Mouse (Mus musculus) neural tube, embryonic 13.5 days (tissue): ENCODE results near the gene Clstn1. TPM values are rescaled to one million over a fixed set of nuclear protein-coding genes. Genes with fewer than 3 reads are reported as not detected.
"Not testable (repeated sequence)": the region's sequence is repeated elsewhere in the genome, so short reads cannot be mapped to it uniquely, and the experiment has no call there.

Source experiments
- ATAC-seq: fragments of 200-750 bp; cut with Nextera tagmentation; 2 replicates; pipeline ENCODE4 v1.8.0; 2017; ENCODE audit warnings: low read depth, mild to moderate bottlenecking, moderate TSS enrichment, moderate library complexity
- H3K27ac ChIP-seq: fragments of 300-500 bp; sonication (generic); replicated peaks from 2 replicates; pipeline ENCODE4 v1.5.1; 2015; ENCODE audit warnings: moderate library complexity, mild to moderate bottlenecking, inconsistent platforms
- H3K27me3 ChIP-seq: fragments of 300-500 bp; sonication (generic); 2 replicates; pipeline ENCODE4 v1.6.1; 2015; ENCODE audit warnings: mild to moderate bottlenecking, inconsistent platforms
- H3K36me3 ChIP-seq: fragments of 300-500 bp; sonication (generic); 2 replicates; pipeline ENCODE4 v1.6.1; 2015; ENCODE audit warnings: mild to moderate bottlenecking, inconsistent platforms
- H3K4me1 ChIP-seq: fragments of 300-500 bp; sonication (generic); replicated peaks from 2 replicates; pipeline ENCODE4 v1.6.1; 2015; ENCODE audit warnings: inconsistent platforms
- H3K4me2 ChIP-seq: fragments of 300-500 bp; sonication (generic); 2 replicates; pipeline ENCODE4 v1.6.1; 2015; ENCODE audit warnings: inconsistent platforms, mild to moderate bottlenecking, moderate library complexity
- H3K4me3 ChIP-seq: fragments of 300-500 bp; sonication (generic); 2 replicates; pipeline ENCODE4 v1.5.1; 2015; ENCODE audit warnings: mild to moderate bottlenecking, inconsistent platforms
- H3K9ac ChIP-seq: fragments of 300-500 bp; sonication (generic); 2 replicates; pipeline ENCODE4 v1.6.1; 2015; ENCODE audit warnings: moderate library complexity, mild to moderate bottlenecking, inconsistent platforms
- H3K9me3 ChIP-seq: fragments of 300-500 bp; sonication (generic); 2 replicates; pipeline ENCODE4 v1.6.1; 2016; ENCODE audit warnings: inconsistent platforms
- WGBS: fragments of 180-500 bp; shearing (Covaris S2); methylation state at CpG from one replicate; pipeline ENCODE4 v1.1.7; 2015; 5-methylcytosine and 5-hydroxymethylcytosine counted together
- polyA plus RNA-seq: library from polyadenylated mRNA; unstranded; fragments of >200 nt; fragmentation: Nextera tagmentation; extraction: Ambion mirVana; gene quantifications from 2 replicates; pipeline ENCODE4 v1.2.1, GENCODE M21; 2015

The Clstn1 gene
- polyA plus RNA-seq, 1 experiment from 2014 or later: 142 TPM

GRCm38 (mm10) chr4:149606056-149606455, 19.8 kb downstream of the Clstn1 start:
- Histone ChIP-seq H3K4me3 (no peak overlapping the region), H3K4me2 (no peak overlapping the region), H3K4me1 (peaks cover 52% of the 10 kb centered on the region), H3K36me3 (no peaks in the 10 kb centered on the region), H3K9ac (0 out of 2 replicates have a peak overlapping the region, but pooled peaks have one; percentile 3), H3K27me3 (no peaks in the 10 kb centered on the region), H3K27ac (peak overlapping the region; percentile 30; the same call in 1 of the 2 replicates), H3K9me3 (no peaks in the 10 kb centered on the region)
- 69% methylated on average over 18 of the region's 18 CpGs for WGBS
- ATAC-seq: no peak

GRCm38 (mm10) chr4:149606766-149607358, 20.6 kb downstream of the Clstn1 start:
- no peak for ATAC-seq
- Histone ChIP-seq H3K4me3 (no peak overlapping the region), H3K36me3 (no peaks in the 10 kb centered on the region), H3K9me3 (no peaks in the 10 kb centered on the region), H3K27ac (peak overlapping the region; percentile 35; the same call in 1 of the 2 replicates), H3K4me1 (peaks cover 44% of the 10 kb centered on the region), H3K4me2 (no peak overlapping the region), H3K27me3 (no peaks in the 10 kb centered on the region), H3K9ac (no peak overlapping the region)
- 40% methylated on average over 15 of the region's 15 CpGs for WGBS

GRCm38 (mm10) chr4:149607591-149608308, 21.5 kb downstream of the Clstn1 start:
- 63% methylated on average over 20 of the region's 20 CpGs for WGBS
- Histone ChIP-seq H3K4me1 (peaks cover 38% of the 10 kb centered on the region), H3K4me3 (no peak overlapping the region), H3K27me3 (no peaks in the 10 kb centered on the region), H3K9me3 (no peaks in the 10 kb centered on the region), H3K9ac (no peak overlapping the region), H3K4me2 (no peak overlapping the region), H3K36me3 (no peaks in the 10 kb centered on the region), H3K27ac (peak overlapping the region; percentile 35; the same call in 1 of the 2 replicates)
- ATAC-seq: no peak

- Histone ChIP-seq H3K27ac (no peak overlapping the region), H3K4me2 (no peak overlapping the region), H3K4me1 (peaks cover 38% of the 10 kb centered on the region), H3K9ac (no peak overlapping the region), H3K4me3 (no peak overlapping the region), H3K36me3 (no peaks in the 10 kb centered on the region), H3K27me3 (no peaks in the 10 kb centered on the region), H3K9me3 (no peaks in the 10 kb centered on the region)
- no peak for ATAC-seq
- 93% methylated on average over 6 of the region's 6 CpGs for WGBS
Observed at GRCm38 (mm10) chr4:149608309-149608638, 22.0 kb downstream of the Clstn1 start.

GRCm38 (mm10) chr4:149609256-149610025, 23.2 kb downstream of the Clstn1 start:
- H3K27ac ChIP-seq: peak overlapping the region; percentile 42; the same call in 1 of the 2 replicates
- ATAC-seq: no peak
- no peaks in the 10 kb centered on the region for H3K27me3 ChIP-seq
- no peaks in the 10 kb centered on the region for H3K9me3 ChIP-seq
- no peak overlapping the region for H3K9ac ChIP-seq
- no peak overlapping the region for H3K4me3 ChIP-seq
- H3K4me1 ChIP-seq: peaks cover 38% of the 10 kb centered on the region
- H3K4me2 ChIP-seq: no peak overlapping the region
- peaks cover 5% of the 10 kb centered on the region; the same call in 1 of the 2 replicates for H3K36me3 ChIP-seq
- 67% methylated on average over 8 of the region's 8 CpGs for WGBS

GRCm38 (mm10) chr4:149611376-149612044, 25.2 kb downstream of the Clstn1 start:
- no peak overlapping the region for H3K27ac ChIP-seq
- H3K27me3 ChIP-seq: no peaks in the 10 kb centered on the region
- no peak overlapping the region for H3K4me2 ChIP-seq
- 0 out of 2 replicates have a peak, but pooled peaks cover 2% of the 10 kb centered on the region for H3K9me3 ChIP-seq
- ATAC-seq: no peak
- no peak overlapping the region for H3K4me3 ChIP-seq
- H3K4me1 ChIP-seq: peaks cover 26% of the 10 kb centered on the region
- 52% methylated on average over 10 of the region's 10 CpGs for WGBS
- H3K9ac ChIP-seq: no peak overlapping the region
- peaks cover 26% of the 10 kb centered on the region for H3K36me3 ChIP-seq

GRCm38 (mm10) chr4:149613497-149613896, 27.2 kb downstream of the Clstn1 start:
- H3K27me3 ChIP-seq, ATAC-seq, H3K9ac ChIP-seq, H3K27ac ChIP-seq, H3K4me3 ChIP-seq, H3K9me3 ChIP-seq, H3K4me2 ChIP-seq: not testable (repeated sequence)
- Histone ChIP-seq H3K4me1 (peaks cover 11% of the 10 kb centered on the region), H3K36me3 (peaks cover 35% of the 10 kb centered on the region)
- 75% methylated on average over 6 of the region's 6 CpGs for WGBS

- H3K4me1 ChIP-seq: no peaks in the 10 kb centered on the region; the same call in 1 of the 2 replicates
- WGBS: 99% methylated on average over 3 of the region's 3 CpGs
- no peak overlapping the region for H3K4me3 ChIP-seq
- H3K27me3 ChIP-seq: no peaks in the 10 kb centered on the region
- no peak overlapping the region for H3K9ac ChIP-seq
- no peak for ATAC-seq
- no peak overlapping the region for H3K27ac ChIP-seq
- peaks cover 35% of the 10 kb centered on the region for H3K36me3 ChIP-seq
- H3K4me2 ChIP-seq: no peak overlapping the region
- H3K9me3 ChIP-seq: 0 out of 2 replicates have a peak, but pooled peaks cover 2% of the 10 kb centered on the region
Observed at GRCm38 (mm10) chr4:149614869-149615268, 28.6 kb downstream of the Clstn1 start.

- ATAC-seq, H3K9ac ChIP-seq, H3K27ac ChIP-seq, H3K9me3 ChIP-seq, H3K27me3 ChIP-seq, H3K4me2 ChIP-seq, H3K4me3 ChIP-seq: not testable (repeated sequence)
- Histone ChIP-seq H3K4me1 (peaks cover 17% of the 10 kb centered on the region), H3K36me3 (peaks cover 35% of the 10 kb centered on the region)
- 98% methylated on average over 3 of the region's 3 CpGs for WGBS
Observed at GRCm38 (mm10) chr4:149616999-149617398, 30.7 kb downstream of the Clstn1 start.

GRCm38 (mm10) chr4:149619988-149620387, 33.7 kb downstream of the Clstn1 start:
- Histone ChIP-seq H3K27me3 (no peaks in the 10 kb centered on the region), H3K9me3 (no peaks in the 10 kb centered on the region), H3K4me3 (no peak overlapping the region), H3K4me2 (no peak overlapping the region), H3K9ac (no peak overlapping the region), H3K36me3 (peaks cover 24% of the 10 kb centered on the region), H3K4me1 (peaks cover 17% of the 10 kb centered on the region), H3K27ac (no peak overlapping the region)
- 35% methylated on average over 8 of the region's 8 CpGs for WGBS
- ATAC-seq: no peak

GRCm38 (mm10) chr4:149621286-149621685, 35.0 kb downstream of the Clstn1 start:
- Histone ChIP-seq H3K27me3 (no peaks in the 10 kb centered on the region), H3K36me3 (peaks cover 12% of the 10 kb centered on the region), H3K9ac (no peak overlapping the region), H3K9me3 (no peaks in the 10 kb centered on the region), H3K27ac (no peak overlapping the region), H3K4me3 (no peak overlapping the region), H3K4me1 (peaks cover 17% of the 10 kb centered on the region), H3K4me2 (no peak overlapping the region)
- WGBS: 52% methylated on average over 4 of the region's 4 CpGs
- ATAC-seq: no peak

GRCm38 (mm10) chr4:149623711-149624110, 37.4 kb downstream of the Clstn1 start:
- Histone ChIP-seq H3K9ac (no peak overlapping the region), H3K27me3 (no peaks in the 10 kb centered on the region), H3K27ac (no peak overlapping the region), H3K4me1 (peaks cover 29% of the 10 kb centered on the region), H3K36me3 (peaks cover 13% of the 10 kb centered on the region), H3K4me3 (no peak overlapping the region), H3K4me2 (no peak overlapping the region), H3K9me3 (no peaks in the 10 kb centered on the region)
- no peak for ATAC-seq
- WGBS: 94% methylated on average over 5 of the region's 5 CpGs
